Mouse (Mus musculus) kidney, adult 9 months (tissue): ENCODE measurements around the gene Prss58.
A peak's percentile ranks its signal among the peaks of the same experiment; 100 is the strongest.

Experiments
- DNase-seq: peaks from one replicate; pipeline ENCODE4 v3.0.0; 2022

Prss58 gene

DNA sequence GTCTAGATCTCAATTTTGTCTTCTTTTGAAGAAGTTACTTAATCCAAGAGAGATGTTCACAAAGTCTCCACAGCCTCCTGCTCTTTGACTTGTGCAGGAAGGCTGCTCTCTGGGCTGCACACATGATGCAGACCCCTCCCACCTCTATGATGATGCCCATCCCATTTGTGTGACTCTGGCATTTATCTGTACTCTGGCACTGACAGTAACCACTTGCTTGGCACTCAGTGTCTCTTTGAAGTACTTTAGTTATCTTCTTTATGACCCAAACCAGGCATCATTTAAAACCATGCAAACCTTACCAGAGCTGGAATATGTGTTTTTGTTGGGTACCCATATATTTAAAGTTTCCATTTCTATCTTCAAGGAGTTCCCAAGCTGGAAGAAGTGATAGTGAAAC is at the start of gene Prss58:
Gene Prss58, minus strand, starts transcription at position 101 of the 400 bp plus-strand sequence.
- no peak for DNase-seq

DNA sequence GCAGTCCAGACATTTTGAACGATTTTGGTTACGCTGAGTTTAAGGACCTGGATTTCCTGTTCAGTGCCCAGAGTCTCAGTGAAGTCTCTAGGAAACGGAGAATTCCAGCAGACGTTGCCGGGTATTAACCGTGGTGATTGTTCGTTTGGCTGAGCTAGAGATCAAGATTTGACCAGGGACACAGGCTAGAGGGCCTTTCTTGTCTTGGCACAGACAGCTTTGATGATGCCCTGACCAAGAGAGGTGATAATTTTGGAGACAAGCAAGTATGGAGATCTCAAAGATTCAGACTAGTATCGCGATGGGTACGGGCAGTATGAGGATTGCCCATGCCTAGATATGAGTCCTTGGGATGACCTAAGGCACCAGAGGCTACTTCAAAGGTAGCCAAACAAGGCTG is 40.3 kb upstream of the Prss58 start, which contains the start of gene 1700074P13Rik:
Gene 1700074P13Rik, minus strand, starts transcription at position 101 of the 400 bp plus-strand sequence.
- no peak for DNase-seq

DNA sequence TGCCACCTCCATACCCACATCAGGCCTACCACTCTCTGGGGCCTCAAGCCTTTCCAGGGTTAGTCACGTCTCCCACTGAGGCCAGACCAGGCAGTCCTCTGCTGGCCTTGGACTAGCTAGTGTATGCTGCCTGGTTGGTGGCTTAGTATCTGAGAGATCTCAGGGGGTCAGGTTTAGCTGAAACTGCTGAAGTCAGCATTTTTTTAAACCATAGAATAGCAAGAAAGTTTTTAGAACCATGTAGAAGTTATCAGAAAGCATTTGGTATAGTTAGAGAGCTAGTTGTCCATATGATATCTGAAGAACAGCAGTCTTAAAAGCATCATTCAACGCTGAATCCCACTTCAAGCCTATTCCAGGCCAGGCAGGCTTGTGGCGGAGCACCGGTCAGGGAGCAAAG is 19.8 kb upstream of the Prss58 start:
- DNase-seq: no peak

DNA sequence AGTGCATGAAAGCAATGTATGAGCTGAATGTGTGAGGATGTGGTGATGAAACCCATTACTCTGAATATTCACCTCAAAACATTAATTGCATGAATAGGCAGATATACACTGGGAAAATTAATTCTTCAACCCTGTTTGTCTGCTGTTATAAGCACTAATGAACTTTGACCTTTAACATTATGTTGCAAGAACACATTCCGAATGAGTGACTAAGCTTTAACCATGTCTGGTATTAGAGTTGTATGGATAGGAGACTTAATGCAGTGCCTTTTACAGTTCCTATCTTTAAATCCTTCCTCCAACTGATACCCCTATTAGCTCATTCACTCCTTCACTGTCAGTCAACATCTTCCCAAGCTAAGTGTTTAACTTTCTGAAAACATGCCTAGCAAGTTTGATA is 5.5 kb downstream of the Prss58 start:
- DNase-seq: no peak

DNA sequence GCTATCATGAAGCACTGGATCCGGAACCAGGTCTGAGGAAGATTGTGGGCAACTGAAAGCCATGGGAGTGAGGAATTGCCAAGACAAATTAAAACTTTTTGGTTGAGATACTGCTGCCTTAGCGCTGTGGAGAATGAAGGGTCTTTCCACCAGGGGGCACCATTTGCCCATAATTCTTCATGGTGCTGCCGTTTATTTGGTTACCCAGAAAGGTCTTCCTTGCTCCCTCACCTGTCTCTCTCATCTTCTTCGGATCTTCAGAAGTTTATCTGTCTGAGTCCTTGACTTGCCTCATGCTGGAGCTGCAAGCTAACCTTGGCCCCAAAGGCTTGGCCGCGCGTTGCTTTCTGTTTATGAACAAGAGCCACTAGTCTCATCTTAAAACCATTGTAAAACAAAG is 6.6 kb downstream of the Prss58 start:
- peak; percentile 37 for DNase-seq

DNA sequence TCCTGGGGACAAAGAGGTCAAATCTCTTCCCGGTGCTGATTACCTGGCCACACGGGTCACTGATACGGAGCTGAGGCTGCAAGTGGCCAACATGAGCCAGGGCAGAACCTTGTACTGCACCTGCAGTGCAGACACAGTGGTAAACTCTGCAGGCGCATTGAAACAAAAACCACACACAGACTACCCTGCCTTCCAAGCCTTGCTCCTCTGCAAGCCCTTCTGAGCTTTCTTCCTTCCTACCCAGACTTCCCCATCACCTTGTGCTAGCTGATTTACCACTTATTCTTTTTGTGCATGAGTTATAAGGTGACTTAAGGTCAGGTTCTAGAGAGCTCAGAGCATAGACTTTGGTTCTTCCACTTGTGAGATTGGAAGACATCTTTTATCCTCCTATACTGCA is 8.4 kb downstream of the Prss58 start:
- DNase-seq: no peak

DNA sequence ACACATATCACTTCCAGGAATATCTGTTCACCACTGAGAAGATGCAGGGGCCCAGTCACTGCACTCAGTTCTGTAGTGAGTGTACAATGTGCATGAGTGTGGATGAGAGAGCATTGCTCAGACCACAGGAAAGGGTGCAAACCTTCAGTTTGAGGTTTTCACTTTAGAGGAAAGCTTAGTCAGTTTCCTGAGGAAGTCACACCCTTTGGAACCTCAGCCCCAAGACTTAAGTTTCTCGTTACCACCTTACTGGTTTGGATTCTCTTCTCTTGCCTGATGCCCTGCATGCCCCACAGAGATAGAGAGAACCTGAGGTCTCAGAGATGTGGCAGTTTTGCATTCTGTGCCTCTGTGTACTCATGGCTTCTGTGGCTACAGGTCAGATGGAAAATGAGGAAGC is 9.2 kb downstream of the Prss58 start:
- no peak for DNase-seq

DNA sequence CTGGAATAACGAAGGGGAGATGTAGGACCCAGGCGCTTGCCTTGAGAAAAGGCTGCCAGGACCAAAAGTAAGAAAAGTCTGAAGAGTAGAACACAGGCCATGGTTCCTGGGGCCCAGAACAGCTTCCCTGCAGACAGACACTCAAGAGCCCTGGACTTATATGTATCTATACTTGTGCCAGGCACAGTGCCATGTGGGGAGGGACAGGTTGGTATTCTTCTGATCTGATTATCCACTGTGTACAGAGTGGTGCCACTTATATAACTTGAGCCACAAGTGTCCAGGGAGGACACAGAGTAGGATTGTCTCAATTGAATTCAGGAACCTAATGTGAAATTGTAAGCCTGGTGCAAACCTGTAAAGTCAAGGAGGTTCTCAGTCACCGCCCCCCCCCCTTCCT is 12.8 kb downstream of the Prss58 start, which contains the start of gene Moxd2:
Gene Moxd2, minus strand, starts transcription at position 101 of the 400 bp plus-strand sequence.
- no peak for DNase-seq

DNA sequence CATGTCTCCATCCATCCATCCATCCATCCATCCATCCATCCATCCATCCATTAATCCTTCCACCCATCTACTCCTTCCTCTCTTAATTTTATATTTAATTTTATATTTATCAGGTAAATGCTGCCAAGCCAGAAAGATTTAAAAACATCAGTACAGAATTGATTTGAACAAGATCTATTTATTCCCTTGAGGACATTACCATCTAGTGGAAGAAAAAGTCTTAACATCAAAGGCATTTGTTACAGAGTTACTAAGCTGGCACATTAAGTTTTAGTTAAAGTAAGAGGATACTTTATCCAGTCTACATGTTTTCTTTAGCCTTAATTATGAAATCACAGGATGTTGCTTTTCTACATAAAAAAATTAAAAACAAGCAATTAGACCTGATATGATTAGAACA is 54.9 kb downstream of the Prss58 start:
- no peak for DNase-seq
